Mouse (Mus musculus): ENCODE results near the gene Fmo5.

DNA sequence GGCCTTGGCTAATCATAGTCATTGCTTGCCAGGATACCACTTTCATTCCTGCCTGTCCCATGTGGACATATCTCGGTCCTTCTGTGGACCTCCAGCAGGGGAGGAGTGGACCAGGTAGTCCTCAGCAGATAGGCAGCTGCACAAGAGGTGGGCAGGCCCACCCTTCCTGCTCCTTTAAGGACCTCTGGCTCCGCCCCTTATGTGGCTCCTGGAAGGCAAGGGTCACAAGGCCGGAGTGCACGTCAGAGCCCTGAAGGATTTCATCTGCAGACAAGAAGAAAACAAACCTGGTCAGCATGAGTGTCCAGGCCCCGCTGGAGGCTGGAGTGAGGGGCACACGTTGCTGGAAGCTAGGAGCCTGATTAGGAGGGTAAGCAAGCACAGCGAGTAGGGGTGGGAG is 62.0 kb downstream of the Fmo5 start:
- TF ChIP-seq CTCF (conservative IDR thresholded peaks at IDR 0.05; ENCODE audit: low read length) (no peak), NANOG (IDR thresholded peaks at IDR 0.05; ENCODE audit: borderline replicate concordance, low read length) (no peak)

Data from E14TG2a.4 (cell line).